Mouse (Mus musculus): Measurements from ENCODE around the gene Irf3.

Gene Irf3

GRCm38 (mm10) chr7:44974383-44975116, 22.9 kb upstream of the Irf3 start, which contains the start of gene Cpt1c:
Gene Cpt1c, minus strand, starts transcription at chr7:44974851.
- no peak for DNase-seq (ENCODE audit: low read depth, low spot score)

DNA sequence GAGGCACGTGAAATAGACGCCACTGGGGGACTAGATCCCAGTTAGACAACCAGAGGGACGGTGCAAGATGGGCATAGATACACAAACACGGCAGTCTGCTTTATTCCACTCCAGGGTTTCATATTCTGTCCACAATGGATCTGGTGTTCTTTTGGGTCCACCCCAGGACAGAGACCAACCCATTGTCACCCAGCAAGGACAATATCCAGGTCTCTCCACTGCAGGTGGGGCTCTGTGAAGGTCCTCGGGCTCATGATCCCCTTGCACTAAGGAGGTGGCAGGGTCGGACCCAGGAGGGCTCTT, 22.4 kb upstream of the Irf3 start:
- DNase-seq (ENCODE audit: low read depth, low spot score), result no peak

- DNase-seq (ENCODE audit: low read depth, low spot score), result no peak
Measured at GRCm38 (mm10) chr7:44978300-44978699, 19.1 kb upstream of the Irf3 start.

GRCm38 (mm10) chr7:44981539-44981938, 15.9 kb upstream of the Irf3 start:
- no peak for DNase-seq (ENCODE audit: low read depth, low spot score)

DNA sequence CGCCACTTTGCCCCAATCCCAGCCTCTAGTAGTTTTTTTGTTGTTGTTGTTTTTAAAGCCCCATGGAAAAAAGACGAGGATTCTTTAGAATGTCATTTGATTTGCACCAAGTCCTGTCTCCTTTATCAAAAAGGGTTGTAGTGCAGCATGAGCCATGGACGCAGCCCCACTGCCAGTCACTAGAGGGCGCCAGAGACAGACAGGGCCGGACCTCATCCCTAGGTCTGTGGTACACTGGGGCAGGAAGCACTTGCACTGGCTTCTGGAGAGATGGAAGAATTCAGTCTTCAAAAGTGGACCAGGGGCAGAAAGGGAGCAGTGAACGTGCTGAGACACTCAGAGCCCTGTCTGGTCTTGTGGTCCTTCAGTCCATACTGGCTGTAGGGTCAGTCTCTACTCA, 14.4 kb upstream of the Irf3 start:
- DNase-seq (ENCODE audit: low read depth, low spot score), result peak; percentile 68

- no peak for DNase-seq (ENCODE audit: low read depth, low spot score)
Measured at GRCm38 (mm10) chr7:44983944-44984832, 13.3 kb upstream of the Irf3 start.

- no peak for DNase-seq (ENCODE audit: low read depth, low spot score)
Measured at GRCm38 (mm10) chr7:44984833-44985164, 12.6 kb upstream of the Irf3 start.

GRCm38 (mm10) chr7:44985595-44986191, 11.8 kb upstream of the Irf3 start:
- no peak for DNase-seq (ENCODE audit: low read depth, low spot score)

GRCm38 (mm10) chr7:44986192-44986878, 11.1 kb upstream of the Irf3 start, which contains the start of gene Prmt1:
Gene Prmt1, minus strand, starts transcription at chr7:44986568.
- DNase-seq (ENCODE audit: low read depth, low spot score), result peak; percentile 97

GRCm38 (mm10) chr7:44986879-44987718, 10.3 kb upstream of the Irf3 start:
- no peak for DNase-seq (ENCODE audit: low read depth, low spot score)

GRCm38 (mm10) chr7:44996672-44997071, 776 bp upstream of the Irf3 start:
- no peak for DNase-seq (ENCODE audit: low read depth, low spot score)

DNA sequence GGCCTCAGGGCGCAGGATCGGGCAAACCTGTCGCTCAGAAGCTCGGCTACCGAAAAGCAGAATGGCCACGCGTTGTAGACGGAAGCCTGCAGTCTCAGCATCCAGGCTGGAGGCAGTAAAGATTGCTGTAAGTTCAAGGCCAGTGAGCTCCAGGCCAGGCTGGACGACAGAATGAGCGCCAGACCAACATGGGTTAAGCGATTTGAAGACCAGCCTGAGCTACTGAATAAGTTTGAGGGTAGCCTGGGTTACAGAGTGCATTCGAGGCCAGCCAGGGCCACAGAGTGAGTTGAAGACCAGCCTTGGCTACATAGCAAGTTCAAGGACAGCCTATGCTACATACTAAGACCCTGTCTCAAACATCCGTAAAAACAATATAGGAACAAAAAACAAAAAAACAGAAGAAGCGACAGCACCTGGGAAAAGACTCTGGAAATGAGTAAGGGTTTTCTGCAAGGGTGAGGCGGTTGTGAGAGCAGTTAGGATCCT, 536 bp downstream of the Irf3 start:
- no peak for DNase-seq (ENCODE audit: low read depth, low spot score)

DNA sequence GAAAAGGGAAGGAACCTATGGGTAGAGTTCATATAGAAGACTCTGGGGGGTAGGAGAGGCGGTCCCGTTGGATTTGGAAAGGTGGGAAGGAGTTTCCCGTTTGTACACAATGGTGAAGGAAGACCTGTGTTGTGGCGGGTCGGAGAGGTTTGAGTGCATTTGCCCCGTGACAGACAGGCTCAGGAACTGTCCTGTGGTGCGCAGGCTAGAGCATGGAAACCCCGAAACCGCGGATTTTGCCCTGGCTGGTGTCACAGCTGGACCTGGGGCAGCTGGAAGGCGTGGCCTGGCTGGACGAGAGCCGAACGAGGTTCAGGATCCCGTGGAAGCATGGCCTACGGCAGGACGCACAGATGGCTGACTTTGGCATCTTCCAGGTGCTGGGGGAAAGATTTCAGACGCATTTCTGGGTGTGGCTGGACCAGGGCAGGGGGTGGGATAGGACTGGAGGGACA, 1.1 kb downstream of the Irf3 start, which contains the start of gene Bcl2l12:
Gene Bcl2l12 (minus strand): TSS at position 212 of the 455 bp plus-strand sequence.
- DNase-seq (ENCODE audit: low read depth, low spot score), result no peak

GRCm38 (mm10) chr7:44999753-45000152, 2.3 kb downstream of the Irf3 start:
- no peak for DNase-seq (ENCODE audit: low read depth, low spot score)

DNA sequence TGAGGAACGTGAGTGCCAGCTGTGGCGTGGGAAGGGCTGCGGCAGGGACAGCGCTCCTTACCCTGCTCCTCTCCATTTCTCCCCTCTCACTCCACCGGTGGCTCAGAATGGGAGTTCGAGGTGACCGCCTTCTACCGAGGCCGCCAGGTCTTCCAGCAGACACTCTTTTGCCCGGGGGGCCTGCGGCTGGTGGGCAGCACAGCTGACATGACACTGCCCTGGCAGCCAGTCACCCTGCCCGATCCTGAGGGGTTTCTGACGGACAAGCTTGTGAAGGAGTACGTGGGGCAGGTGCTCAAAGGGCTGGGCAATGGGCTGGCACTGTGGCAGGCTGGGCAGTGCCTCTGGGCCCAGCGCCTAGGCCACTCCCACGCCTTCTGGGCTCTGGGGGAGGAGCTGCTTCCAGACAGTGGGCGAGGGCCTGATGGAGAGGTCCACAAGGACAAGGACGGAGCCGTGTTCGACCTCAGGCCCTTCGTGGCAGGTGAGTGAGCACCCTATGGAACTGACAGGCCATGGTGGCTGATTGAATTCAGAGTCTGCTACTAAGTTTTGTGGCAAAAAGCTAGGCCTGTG, 3.2 kb downstream of the Irf3 start:
- DNase-seq (ENCODE audit: low read depth, low spot score), result no peak

- DNase-seq (ENCODE audit: low read depth, low spot score), result no peak
Measured at GRCm38 (mm10) chr7:45002440-45002839, 5.0 kb downstream of the Irf3 start.

- DNase-seq (ENCODE audit: low read depth, low spot score), result no peak
Measured at GRCm38 (mm10) chr7:45004546-45004945, 7.1 kb downstream of the Irf3 start.

GRCm38 (mm10) chr7:45005321-45005992, 8.0 kb downstream of the Irf3 start:
- no peak for DNase-seq (ENCODE audit: low read depth, low spot score)

GRCm38 (mm10) chr7:45006503-45006902, 9.1 kb downstream of the Irf3 start:
- no peak for DNase-seq (ENCODE audit: low read depth, low spot score)

- no peak for DNase-seq (ENCODE audit: low read depth, low spot score)
Measured at GRCm38 (mm10) chr7:45007141-45007540, 9.7 kb downstream of the Irf3 start.

Measured in c-Kit-negative CD71-positive TER-119-positive erythroid progenitor cells, embryonic 14.5 days (primary cell).